Mouse (Mus musculus) MEL (cell line): Measurements from ENCODE around the gene Klhl42. TPM values are rescaled to one million over a fixed set of nuclear protein-coding genes. Genes with fewer than 3 reads are reported as not detected.
A peak's percentile ranks its signal among the peaks of the same experiment; 100 is the strongest.

Experiments used
- DNase-seq: peaks from one replicate; pipeline ENCODE4 v3.0.0; 2011; ENCODE audit warnings: low read depth, low spot score
- H3K27ac ChIP-seq: 2 replicates; pipeline ENCODE4 v1.5.1; 2012; ENCODE audit warnings: low read depth, mild to moderate bottlenecking, control low read depth, low read length, moderate library complexity; ENCODE audit not compliant: control insufficient read depth
- H3K27me3 ChIP-seq, 2 experiments: fragments of 150-350 bp in 1 of 2; sonication (generic) in 1 of 2; 2 replicates each; pipeline ENCODE4 v1.6.1; 2012; ENCODE audit warnings: low read length in 2 of 2, mild to moderate bottlenecking in 2 of 2, improper control_type of control experiment in 1 of 2, moderate library complexity in 1 of 2; ENCODE audit not compliant: insufficient read depth in 2 of 2, control insufficient read depth in 1 of 2
- H3K36me3 ChIP-seq, 2 experiments: 2 replicates each; pipeline ENCODE4 v1.6.1; 2012 to 2014; ENCODE audit warnings: low read length in 2 of 2, improper control_type of control experiment in 1 of 2, inconsistent platforms in 1 of 2, mild to moderate bottlenecking in 1 of 2; ENCODE audit not compliant: insufficient read depth in 2 of 2, control insufficient read depth in 1 of 2
- H3K4me1 ChIP-seq, 2 experiments: fragments of 150-350 bp in 1 of 2; sonication (generic) in 1 of 2; 2 replicates each; pipeline ENCODE4 v1.6.1; 2012; ENCODE audit warnings: low read length in 2 of 2, improper control_type of control experiment in 1 of 2, mild to moderate bottlenecking in 1 of 2; ENCODE audit not compliant: insufficient read depth in 2 of 2, control insufficient read depth in 1 of 2
- H3K4me3 ChIP-seq, 2 experiments: fragments of 150-350 bp in 1 of 2; sonication (generic) in 1 of 2; 2 replicates each; pipeline ENCODE4 v1.5.1; 2012; ENCODE audit warnings: low read depth in 2 of 2, low read length in 2 of 2, mild to moderate bottlenecking in 2 of 2, moderate library complexity in 2 of 2, control low read depth in 1 of 2, improper control_type of control experiment in 1 of 2; ENCODE audit not compliant: control insufficient read depth in 1 of 2, insufficient read depth in 1 of 2
- H3K79me2 ChIP-seq: 2 replicates; pipeline ENCODE4 v1.6.1; 2012; ENCODE audit warnings: mild to moderate bottlenecking, low read length, moderate library complexity; ENCODE audit not compliant: control insufficient read depth, poor library complexity, insufficient read depth
- H3K9ac ChIP-seq: 2 replicates; pipeline ENCODE4 v1.6.1; 2012; ENCODE audit warnings: low read depth, mild to moderate bottlenecking, control low read depth, low read length, moderate library complexity; ENCODE audit not compliant: control insufficient read depth, poor library complexity, severe bottlenecking
- H3K9me3 ChIP-seq: fragments of 150-350 bp; sonication (generic); replicated peaks from 2 replicates; pipeline ENCODE4 v1.6.1; 2012; ENCODE audit warnings: mild to moderate bottlenecking, low read length, improper control_type of control experiment, moderate library complexity; ENCODE audit not compliant: insufficient read depth
- CHD1 ChIP-seq: IDR thresholded peaks from 2 replicates; pipeline ENCODE4 v1.6.1; 2012; ENCODE audit warnings: low read depth, mild to moderate bottlenecking, inconsistent platforms, low read length, improper control_type of control experiment
- CTCF ChIP-seq, 3 experiments: IDR thresholded peaks in 2 of 3; conservative IDR thresholded peaks in 1 of 3; 2 replicates each; pipeline ENCODE4 v1.5.1; 2011 to 2012; ENCODE audit warnings: low read length in 3 of 3, low read depth in 2 of 3, mild to moderate bottlenecking in 2 of 3, improper control_type of control experiment in 1 of 3, inconsistent platforms in 1 of 3, mixed read lengths in 1 of 3, moderate library complexity in 1 of 3; ENCODE audit not compliant: control insufficient read depth in 1 of 3, insufficient read depth in 1 of 3, poor library complexity in 1 of 3, severe bottlenecking in 1 of 3
- GABPA ChIP-seq: IDR thresholded peaks from 2 replicates; pipeline ENCODE4 v1.6.1; 2012; ENCODE audit warnings: low read depth, mild to moderate bottlenecking, inconsistent platforms, low read length, improper control_type of control experiment, moderate library complexity
- HCFC1 ChIP-seq: IDR thresholded peaks from 2 replicates; pipeline ENCODE4 v1.6.1; 2012; ENCODE audit warnings: low read depth, mild to moderate bottlenecking, inconsistent platforms, low read length, improper control_type of control experiment, moderate library complexity
- KAT2A ChIP-seq: conservative IDR thresholded peaks from 2 replicates; pipeline ENCODE4 v1.6.1; 2012; ENCODE audit warnings: low read depth, low read length, improper control_type of control experiment, inconsistent platforms
- MEF2A ChIP-seq: IDR thresholded peaks from 2 replicates; pipeline ENCODE4 v1.6.1; 2014; ENCODE audit warnings: low read depth, mild to moderate bottlenecking, inconsistent platforms, low read length, improper control_type of control experiment; ENCODE audit not compliant: poor library complexity, insufficient replicate concordance, severe bottlenecking; ENCODE audit errors: extremely low read depth
- NELFE ChIP-seq: IDR thresholded peaks from 2 replicates; pipeline ENCODE4 v1.6.1; 2011; ENCODE audit warnings: low read depth, low read length, improper control_type of control experiment
- NRF1 ChIP-seq: IDR thresholded peaks from 2 replicates; pipeline ENCODE4 v1.6.1; 2014; ENCODE audit warnings: low read depth, mild to moderate bottlenecking, inconsistent platforms, low read length, improper control_type of control experiment, moderate library complexity; ENCODE audit not compliant: poor library complexity, insufficient read depth, severe bottlenecking
- POLR2AphosphoS2 ChIP-seq: IDR thresholded peaks from 2 replicates; pipeline ENCODE4 v1.6.1; 2011; ENCODE audit warnings: low read length, improper control_type of control experiment
- SMC3 ChIP-seq: IDR thresholded peaks from 2 replicates; pipeline ENCODE4 v1.6.1; 2011; ENCODE audit warnings: low read depth, low read length, improper control_type of control experiment
- TBP ChIP-seq: IDR thresholded peaks from 2 replicates; pipeline ENCODE4 v1.8.0; 2011; ENCODE audit warnings: low read depth, low read length, improper control_type of control experiment
- TCF12 ChIP-seq: IDR thresholded peaks from 2 replicates; pipeline ENCODE4 v1.6.1; 2014; ENCODE audit warnings: low read depth, mild to moderate bottlenecking, inconsistent platforms, low read length, improper control_type of control experiment, moderate library complexity
- ZC3H11A ChIP-seq: IDR thresholded peaks from 2 replicates; pipeline ENCODE4 v1.6.1; 2012; ENCODE audit warnings: low read depth, mild to moderate bottlenecking, inconsistent platforms, low read length, improper control_type of control experiment
- ZMIZ1 ChIP-seq: IDR thresholded peaks from 2 replicates; pipeline ENCODE4 v1.6.1; 2012; ENCODE audit warnings: low read depth, mild to moderate bottlenecking, inconsistent platforms, low read length, improper control_type of control experiment, moderate library complexity
- ZNF384 ChIP-seq: IDR thresholded peaks from 2 replicates; pipeline ENCODE4 v1.6.1; 2012; ENCODE audit warnings: low read depth, mild to moderate bottlenecking, inconsistent platforms, low read length, improper control_type of control experiment
- polyA plus RNA-seq, 2 experiments: library from polyadenylated mRNA; stranded (reverse) in 1 of 2; unstranded in 1 of 2; fragments of >175 nt in 1 of 2; fragments of >200 nt in 1 of 2; gene quantifications; 2 replicates each; pipeline versions ENCODE4 v1.2.1 to v1.2.4; 2012; ENCODE audit warnings: low replicate concordance in 2 of 2, low read depth in 1 of 2; ENCODE audit not compliant: insufficient read length in 2 of 2, insufficient read depth in 1 of 2, missing spikeins in 1 of 2
- total RNA-seq: library from RNA; depleted of rRNA; stranded (reverse); fragments of 300-350 nt; gene quantifications from 2 replicates; pipeline ENCODE4 v1.2.3, GENCODE M21; 2012

The Klhl42 gene
- total and polyA plus RNA-seq, 3 experiments, result 8.2 to 10.9 TPM; not detected in 1

- Histone ChIP-seq H3K4me1 (peaks cover 5 to 18% of the 10 kb centered on the region in 2 experiments; a peak in 3 of 4 replicates), H3K9me3 (no peaks in the 10 kb centered on the region), H3K27me3 (no peaks in the 10 kb centered on the region), H3K4me3 (no peak overlapping the region), H3K27ac (no peak overlapping the region), H3K79me2 (peaks cover 56% of the 10 kb centered on the region), H3K36me3 (peaks cover 14 to 20% of the 10 kb centered on the region in 2 experiments), H3K9ac (no peak overlapping the region)
- no peak for TF ChIP-seq ZNF384
- TF ChIP-seq CTCF (IDR thresholded peaks at IDR 0.05 in 2 of 3, conservative IDR thresholded peaks at IDR 0.05 in 1 of 3; ENCODE audit: control insufficient read depth in 1 of 3, insufficient read depth in 1 of 3, low read depth in 2 of 3, low read length in 3 of 3, poor library complexity in 1 of 3, severe bottlenecking in 1 of 3), result 0 out of 6 replicates have a peak, but pooled peaks of 1 of the 3 experiments have one; percentile 8
- no peak for DNase-seq
Measured at GRCm38 (mm10) chr6:147096109-147096508, 4.9 kb downstream of the Klhl42 start.

- no peak overlapping the region for H3K9ac ChIP-seq
- peaks cover 5 to 18% of the 10 kb centered on the region in 2 experiments; a peak in 3 of 4 replicates for H3K4me1 ChIP-seq
- DNase-seq, result no peak
- no peaks in the 10 kb centered on the region for H3K9me3 ChIP-seq
- H3K27ac ChIP-seq, result no peak overlapping the region
- peaks cover 14 to 20% of the 10 kb centered on the region in 2 experiments for H3K36me3 ChIP-seq
- H3K4me3 ChIP-seq, result no peak overlapping the region
- no peak for TF ChIP-seq CHD1
- TF ChIP-seq MEF2A, result no peak
- TF ChIP-seq HCFC1, result no peak
- no peak for TF ChIP-seq TCF12
- no peak for TF ChIP-seq SMC3
- no peak for TF ChIP-seq ZMIZ1
- TF ChIP-seq ZC3H11A, result no peak
- no peak for TF ChIP-seq POLR2AphosphoS2
- TF ChIP-seq NELFE, result no peak
- H3K79me2 ChIP-seq, result peaks cover 50% of the 10 kb centered on the region
- no peaks in the 10 kb centered on the region for H3K27me3 ChIP-seq
Measured at GRCm38 (mm10) chr6:147096934-147097333, 5.8 kb downstream of the Klhl42 start.

GRCm38 (mm10) chr6:147097346-147097929 lies 6.3 kb downstream of the Klhl42 start:
- Histone ChIP-seq H3K4me1 (peaks cover 5 to 17% of the 10 kb centered on the region in 2 experiments; a peak in 3 of 4 replicates), H3K36me3 (peaks cover 15 to 20% of the 10 kb centered on the region in 2 experiments), H3K4me3 (no peak overlapping the region), H3K27me3 (no peaks in the 10 kb centered on the region), H3K9ac (no peak overlapping the region), H3K9me3 (no peaks in the 10 kb centered on the region), H3K27ac (no peak overlapping the region), H3K79me2 (peaks cover 46% of the 10 kb centered on the region)
- no peak for DNase-seq
- TF ChIP-seq KAT2A (no peak), GABPA (no peak), NRF1 (no peak), TBP (no peak)
